Mouse (Mus musculus) liver (tissue): ENCODE data around the gene Papola.

Experiments used
- DNase-seq: peaks from one replicate; pipeline ENCODE4 v3.0.0-alpha.2; 2020; ENCODE audit warnings: mixed read lengths

Gene Papola

GRCm38 (mm10) chr12:105784196-105784999, at the start of gene Papola:
Gene Papola (plus strand): TSS chr12:105784694.
- DNase-seq: peak; percentile 91

GRCm38 (mm10) chr12:105735226-105735888, 49.1 kb upstream of the Papola start:
- no peak for DNase-seq

GRCm38 (mm10) chr12:105735889-105736251, 48.6 kb upstream of the Papola start:
- no peak for DNase-seq

GRCm38 (mm10) chr12:105738316-105739096, 46.0 kb upstream of the Papola start:
- DNase-seq: peak; percentile 47

GRCm38 (mm10) chr12:105739656-105740055, 44.8 kb upstream of the Papola start:
- no peak for DNase-seq

GRCm38 (mm10) chr12:105748114-105748513, 36.4 kb upstream of the Papola start:
- no peak for DNase-seq

GRCm38 (mm10) chr12:105753813-105754212, 30.7 kb upstream of the Papola start:
- DNase-seq: no peak

- peak; percentile 63 for DNase-seq
These were observed 26.5 kb upstream of the Papola start for GRCm38 (mm10) chr12:105757816-105758497.

- DNase-seq: no peak
These were observed 25.6 kb upstream of the Papola start for GRCm38 (mm10) chr12:105758911-105759310.

- DNase-seq: peak; percentile 74
These were observed 24.5 kb upstream of the Papola start for GRCm38 (mm10) chr12:105759849-105760478.

- no peak for DNase-seq
These were observed 23.3 kb upstream of the Papola start for GRCm38 (mm10) chr12:105761171-105761570.

- no peak for DNase-seq
These were observed 22.9 kb upstream of the Papola start for GRCm38 (mm10) chr12:105761629-105762028.

- DNase-seq: no peak
These were observed 14.8 kb upstream of the Papola start for GRCm38 (mm10) chr12:105769700-105770099.

GRCm38 (mm10) chr12:105774871-105775270, 9.6 kb upstream of the Papola start:
- no peak for DNase-seq

GRCm38 (mm10) chr12:105777651-105778050, 6.8 kb upstream of the Papola start:
- no peak for DNase-seq

GRCm38 (mm10) chr12:105785000-105785774, 693 bp downstream of the Papola start:
- peak; percentile 77 for DNase-seq

GRCm38 (mm10) chr12:105786113-105786512, 1.6 kb downstream of the Papola start:
- no peak for DNase-seq

- no peak for DNase-seq
These were observed 3.1 kb downstream of the Papola start for GRCm38 (mm10) chr12:105787626-105788025.

GRCm38 (mm10) chr12:105789885-105790284, 5.4 kb downstream of the Papola start:
- peak; percentile 16 for DNase-seq

- DNase-seq: no peak
These were observed 10.4 kb downstream of the Papola start for GRCm38 (mm10) chr12:105794896-105795295.

- no peak for DNase-seq
These were observed 13.5 kb downstream of the Papola start for GRCm38 (mm10) chr12:105798001-105798400.
